Mouse (Mus musculus) limb, embryonic 13.5 days (tissue): ENCODE results near the gene Drd5. TPM values are rescaled to one million over a fixed set of nuclear protein-coding genes. Genes with fewer than 3 reads are reported as not detected.
A peak's percentile ranks its signal among the peaks of the same experiment; 100 is the strongest.

ENCODE experiments used
- ATAC-seq: fragments of 200-750 bp; cut with Nextera tagmentation; 2 replicates; pipeline ENCODE4 v1.8.0; 2017; ENCODE audit warnings: low read depth, moderate number of reproducible peaks, moderate TSS enrichment; ENCODE audit not compliant: low FRiP score
- H3K27ac ChIP-seq: fragments of 300-500 bp; sonication (generic); 2 replicates; pipeline ENCODE4 v1.5.1; 2015; ENCODE audit warnings: inconsistent platforms, mild to moderate bottlenecking, moderate library complexity
- H3K27me3 ChIP-seq: fragments of 300-500 bp; sonication (generic); 2 replicates; pipeline ENCODE4 v1.6.1; 2015; ENCODE audit warnings: mild to moderate bottlenecking, inconsistent platforms
- H3K36me3 ChIP-seq: fragments of 300-500 bp; sonication (generic); 2 replicates; pipeline ENCODE4 v1.6.1; 2015; ENCODE audit warnings: inconsistent platforms, mild to moderate bottlenecking, moderate library complexity
- H3K4me1 ChIP-seq: fragments of 300-500 bp; sonication (generic); 2 replicates; pipeline ENCODE4 v1.6.1; 2015; ENCODE audit warnings: inconsistent platforms
- H3K4me2 ChIP-seq: fragments of 300-500 bp; sonication (generic); replicated peaks from 2 replicates; pipeline ENCODE4 v1.6.1; 2015; ENCODE audit warnings: inconsistent platforms, mild to moderate bottlenecking, moderate library complexity
- H3K4me3 ChIP-seq: fragments of 300-500 bp; sonication (generic); 2 replicates; pipeline ENCODE4 v1.5.1; 2015; ENCODE audit warnings: moderate library complexity, mild to moderate bottlenecking, inconsistent platforms
- H3K9ac ChIP-seq: fragments of 300-500 bp; sonication (generic); 2 replicates; pipeline ENCODE4 v1.6.1; 2015; ENCODE audit warnings: mild to moderate bottlenecking, inconsistent platforms
- H3K9me3 ChIP-seq: fragments of 300-500 bp; sonication (generic); 2 replicates; pipeline ENCODE4 v1.6.1; 2016; ENCODE audit warnings: inconsistent platforms
- WGBS: fragments of 180-500 bp; shearing (Covaris S2); methylation state at CpG from one replicate; pipeline ENCODE4 v1.1.7; 2015; 5-methylcytosine and 5-hydroxymethylcytosine counted together
- polyA plus RNA-seq: library from polyadenylated mRNA; unstranded; fragments of >200 nt; fragmentation: Nextera tagmentation; extraction: Ambion mirVana; gene quantifications from 2 replicates; pipeline ENCODE4 v1.2.1, GENCODE M21; 2015

Drd5 gene
- 0.04 TPM in 1 of 2 replicates, not detected in the other for polyA plus RNA-seq

GRCm38 (mm10) chr5:38318966-38319786 is at the start of gene Drd5:
TSS of gene Drd5 (plus strand) at chr5:38319367.
- Histone ChIP-seq H3K36me3 (no peaks in the 10 kb centered on the region), H3K9ac (peak within 1 kb of the TSS; percentile 58; the same call in 1 of the 2 replicates), H3K27me3 (peaks cover 83% of the 10 kb centered on the region), H3K9me3 (no peaks in the 10 kb centered on the region), H3K4me1 (peaks cover 10% of the 10 kb centered on the region; the same call in 1 of the 2 replicates), H3K4me3 (peak within 1 kb of the TSS; percentile 48), H3K4me2 (peak within 1 kb of the TSS; percentile 87), H3K27ac (no peak within 1 kb of the TSS)
- 2% methylated on average over 67 of the region's 67 CpGs for WGBS
- ATAC-seq: 0 out of 2 replicates have a peak, but pooled peaks have one; percentile 15

- Histone ChIP-seq H3K4me2 (no peak overlapping the region), H3K27me3 (peaks cover 24% of the 10 kb centered on the region), H3K4me1 (no peaks in the 10 kb centered on the region), H3K9ac (no peak overlapping the region), H3K9me3 (no peaks in the 10 kb centered on the region), H3K36me3 (peaks cover 50% of the 10 kb centered on the region), H3K4me3 (no peak overlapping the region), H3K27ac (no peak overlapping the region)
- 83% methylated on average over 3 of the region's 3 CpGs for WGBS
- ATAC-seq: no peak
Observed at GRCm38 (mm10) chr5:38270942-38271341, 48.2 kb upstream of the Drd5 start.

DNA sequence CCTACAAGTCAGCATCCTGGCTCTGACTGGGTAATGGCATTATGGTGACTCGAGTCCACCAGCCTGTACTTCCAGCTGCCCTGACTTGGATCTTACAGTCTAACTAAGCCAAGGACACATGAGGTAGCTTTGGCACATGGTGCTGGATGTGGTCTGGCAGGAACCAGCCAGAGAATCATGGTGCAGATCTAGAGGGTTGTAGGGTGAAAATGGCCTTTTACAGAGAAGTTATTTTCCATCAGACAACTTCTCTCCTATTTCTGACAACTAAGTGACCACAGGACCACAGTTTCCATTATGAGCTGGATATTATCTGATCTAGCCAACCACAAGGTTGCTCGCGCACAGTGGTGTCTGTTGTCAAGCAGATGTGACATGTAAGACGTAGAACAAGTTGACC is 45.3 kb upstream of the Drd5 start:
- no peak overlapping the region for H3K27ac ChIP-seq
- H3K36me3 ChIP-seq: peaks cover 25% of the 10 kb centered on the region
- H3K27me3 ChIP-seq: peaks cover 53% of the 10 kb centered on the region
- WGBS: 87% methylated on average over 4 of the region's 4 CpGs
- no peak overlapping the region for H3K4me2 ChIP-seq
- peaks cover 17% of the 10 kb centered on the region for H3K4me1 ChIP-seq
- H3K4me3 ChIP-seq: no peak overlapping the region
- no peak for ATAC-seq
- no peaks in the 10 kb centered on the region for H3K9me3 ChIP-seq
- H3K9ac ChIP-seq: no peak overlapping the region

GRCm38 (mm10) chr5:38275771-38276170 is 43.4 kb upstream of the Drd5 start, which contains the start of gene Otop1:
TSS of gene Otop1 (plus strand) at chr5:38275972.
- peak within 1 kb of the TSS; percentile 39; the same call in 1 of the 2 replicates for H3K9ac ChIP-seq
- H3K27ac ChIP-seq: no peak within 1 kb of the TSS
- H3K4me2 ChIP-seq: peak within 1 kb of the TSS; percentile 68
- peaks cover 10% of the 10 kb centered on the region for H3K36me3 ChIP-seq
- no peaks in the 10 kb centered on the region for H3K9me3 ChIP-seq
- peak within 1 kb of the TSS; percentile 42 for H3K4me3 ChIP-seq
- peaks cover 17% of the 10 kb centered on the region for H3K4me1 ChIP-seq
- WGBS: 6% methylated on average over 4 of the region's 4 CpGs
- no peak for ATAC-seq
- peaks cover 70% of the 10 kb centered on the region for H3K27me3 ChIP-seq

DNA sequence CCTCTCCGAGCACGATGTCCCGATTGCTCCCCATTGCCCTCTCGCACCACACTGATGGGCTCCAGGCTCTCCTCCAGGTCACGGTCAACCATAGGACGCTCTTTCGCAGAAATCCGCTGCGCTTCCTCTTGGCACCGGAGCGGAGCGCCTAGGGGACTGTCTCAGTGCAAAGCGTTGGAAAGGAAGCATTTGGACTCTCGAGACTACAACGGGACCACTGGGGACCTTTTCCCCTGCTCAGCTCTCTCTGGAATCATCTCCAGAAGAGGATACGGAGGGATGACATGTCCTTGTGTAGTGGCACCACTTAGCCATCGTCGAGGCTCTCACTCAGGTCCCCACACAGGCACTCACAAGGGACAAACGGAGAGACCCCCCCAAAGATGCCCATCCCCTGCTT is 42.7 kb upstream of the Drd5 start:
- peak overlapping the region; percentile 39; the same call in 1 of the 2 replicates for H3K9ac ChIP-seq
- ATAC-seq: no peak

DNA sequence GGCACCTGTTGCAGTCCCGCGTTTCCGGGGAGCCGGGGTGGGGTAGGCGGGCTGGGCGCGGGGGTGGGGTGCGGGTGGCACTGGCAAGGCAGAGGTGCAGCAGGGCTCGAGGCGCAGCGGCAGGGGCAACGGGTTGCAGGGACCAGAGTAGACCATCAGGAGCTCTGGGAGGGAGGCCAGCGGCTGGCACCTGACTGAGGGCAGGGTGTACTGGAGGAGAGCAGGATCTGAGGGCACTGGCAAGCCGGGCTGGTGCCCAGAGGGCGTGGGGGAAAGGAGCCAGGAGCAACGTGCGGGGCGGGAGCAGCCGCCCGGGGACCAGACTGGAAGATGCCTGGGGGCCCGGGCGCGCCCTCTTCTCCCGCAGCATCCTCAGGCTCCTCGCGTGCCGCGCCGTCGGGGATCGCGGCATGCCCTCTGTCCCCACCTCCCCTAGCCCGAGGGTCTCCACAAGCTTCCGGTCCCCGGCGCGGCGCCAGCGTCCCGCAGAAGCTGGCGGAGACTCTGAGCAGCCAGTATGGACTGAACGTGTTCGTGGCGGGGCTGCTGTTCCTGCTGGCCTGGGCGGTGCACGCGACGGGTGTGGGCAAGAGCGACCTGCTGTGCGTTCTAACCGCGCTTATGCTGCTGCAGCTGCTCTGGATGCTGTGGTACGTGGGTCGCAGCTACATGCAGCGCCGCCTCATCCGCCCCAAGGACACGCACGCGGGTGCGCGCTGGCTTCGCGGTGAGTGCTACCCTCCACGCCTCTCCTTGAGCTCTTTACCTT is 41.9 kb upstream of the Drd5 start:
- H3K27me3 ChIP-seq: peaks cover 71% of the 10 kb centered on the region
- no peak overlapping the region for H3K27ac ChIP-seq
- WGBS: 1% methylated on average over 60 of the region's 65 CpGs
- peaks cover 17% of the 10 kb centered on the region for H3K4me1 ChIP-seq
- H3K36me3 ChIP-seq: no peaks in the 10 kb centered on the region
- H3K9me3 ChIP-seq: no peaks in the 10 kb centered on the region
- peak overlapping the region; percentile 68 for H3K4me2 ChIP-seq
- peak overlapping the region; percentile 42 for H3K4me3 ChIP-seq
- H3K9ac ChIP-seq: 0 out of 2 replicates have a peak overlapping the region, but pooled peaks have one; percentile 25
- ATAC-seq: no peak

More for the DNA sequence above, 42.7 kb upstream of the Drd5 start:
- H3K4me1 ChIP-seq: peaks cover 17% of the 10 kb centered on the region
- 2% methylated on average over 19 of the region's 19 CpGs for WGBS
- H3K9me3 ChIP-seq: no peaks in the 10 kb centered on the region
- H3K4me3 ChIP-seq: peak overlapping the region; percentile 42
- peak overlapping the region; percentile 68 for H3K4me2 ChIP-seq
- H3K27me3 ChIP-seq: peaks cover 71% of the 10 kb centered on the region
- H3K36me3 ChIP-seq: peaks cover 3% of the 10 kb centered on the region
- H3K27ac ChIP-seq: no peak overlapping the region

DNA sequence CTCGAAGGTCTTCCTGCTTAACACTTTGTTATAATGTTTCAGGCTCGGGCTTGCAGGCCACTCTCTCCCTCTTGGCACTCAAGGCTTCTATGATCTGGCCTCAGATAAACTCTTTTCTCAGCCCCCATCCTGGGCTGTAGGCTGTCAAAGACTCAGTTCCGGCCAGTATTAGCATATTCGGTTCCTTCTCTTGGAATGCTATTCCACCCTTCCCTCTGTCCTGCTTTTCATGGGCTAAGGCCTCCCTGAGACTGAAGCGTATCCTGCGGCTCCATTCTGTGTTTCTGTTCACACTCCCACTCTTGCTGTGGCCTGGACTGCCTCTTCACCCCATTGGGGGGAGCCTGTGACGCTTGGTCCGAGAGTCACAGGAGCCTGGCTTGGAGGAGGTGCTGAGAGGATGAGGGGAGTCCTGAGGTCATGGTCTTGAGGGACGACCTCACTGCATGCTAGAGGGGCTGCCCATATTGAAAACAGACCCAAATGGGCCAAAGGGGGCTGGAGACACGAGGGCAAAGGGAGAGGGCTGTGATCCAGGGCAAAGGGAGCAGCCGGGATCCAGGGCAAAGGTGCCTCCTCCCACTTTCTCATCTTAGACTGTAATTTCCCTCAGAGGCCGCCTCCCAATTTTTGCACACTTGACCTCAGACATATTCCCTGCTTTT is 41.1 kb upstream of the Drd5 start:
- no peak for ATAC-seq
- H3K4me2 ChIP-seq: peak overlapping the region; percentile 68
- H3K4me3 ChIP-seq: peak overlapping the region; percentile 42
- H3K9me3 ChIP-seq: no peaks in the 10 kb centered on the region
- H3K9ac ChIP-seq: no peak overlapping the region
- H3K27me3 ChIP-seq: peaks cover 71% of the 10 kb centered on the region
- 17% methylated on average over 12 of the region's 12 CpGs for WGBS
- no peaks in the 10 kb centered on the region for H3K36me3 ChIP-seq
- peaks cover 17% of the 10 kb centered on the region for H3K4me1 ChIP-seq
- H3K27ac ChIP-seq: no peak overlapping the region

GRCm38 (mm10) chr5:38280075-38280474 is 39.1 kb upstream of the Drd5 start:
- Histone ChIP-seq H3K4me1 (peaks cover 17% of the 10 kb centered on the region), H3K9me3 (no peaks in the 10 kb centered on the region), H3K27ac (no peak overlapping the region), H3K27me3 (peaks cover 55% of the 10 kb centered on the region), H3K9ac (no peak overlapping the region), H3K36me3 (no peaks in the 10 kb centered on the region), H3K4me3 (no peak overlapping the region), H3K4me2 (no peak overlapping the region)
- WGBS: 20% methylated on average over 1 of the region's 1 CpGs
- no peak for ATAC-seq

DNA sequence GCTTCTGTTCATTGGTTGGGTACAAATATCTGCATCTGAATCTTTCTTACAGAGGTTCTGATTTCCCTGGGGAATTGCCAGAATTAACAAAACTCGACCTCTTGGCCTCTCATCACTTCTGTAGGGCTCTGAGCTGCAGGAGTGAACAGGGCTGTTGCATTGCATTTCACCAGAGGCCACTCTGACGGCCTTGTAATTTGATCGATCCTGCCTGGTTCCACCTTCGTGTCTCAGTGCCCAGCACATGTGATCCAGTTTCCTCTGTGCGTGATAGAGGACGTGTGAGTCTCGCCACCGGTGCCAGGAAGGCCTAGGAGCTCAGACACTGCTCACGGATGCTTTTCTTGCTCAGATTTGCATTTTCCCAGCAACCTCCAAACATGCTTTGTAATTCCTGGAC is 33.4 kb upstream of the Drd5 start:
- H3K4me1 ChIP-seq: no peaks in the 10 kb centered on the region
- no peaks in the 10 kb centered on the region for H3K36me3 ChIP-seq
- no peak overlapping the region for H3K9ac ChIP-seq
- H3K27me3 ChIP-seq: peaks cover 2% of the 10 kb centered on the region; the same call in 1 of the 2 replicates
- WGBS: 41% methylated on average over 9 of the region's 9 CpGs
- H3K9me3 ChIP-seq: no peaks in the 10 kb centered on the region
- H3K4me2 ChIP-seq: no peak overlapping the region
- H3K4me3 ChIP-seq: no peak overlapping the region
- no peak overlapping the region for H3K27ac ChIP-seq
- no peak for ATAC-seq

DNA sequence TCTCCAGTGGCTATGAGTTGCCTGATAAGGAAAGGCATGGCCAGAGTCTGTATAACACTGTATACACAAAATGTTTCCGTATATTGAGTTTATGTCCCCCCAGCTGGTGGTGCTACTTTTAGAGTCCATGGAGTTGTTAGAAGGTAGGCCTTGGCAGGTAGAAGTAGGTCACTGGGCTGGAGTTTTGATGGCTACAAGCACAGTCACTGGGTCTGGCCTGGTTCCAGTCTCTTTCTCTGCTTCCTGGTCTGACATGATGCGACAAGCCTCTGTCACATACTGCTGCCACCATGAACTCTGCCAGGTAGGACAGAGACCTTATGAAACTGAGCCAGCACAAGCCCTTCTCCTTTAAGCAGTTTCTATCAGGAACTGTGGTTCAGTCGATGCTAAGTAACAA is 30.7 kb upstream of the Drd5 start:
- H3K27ac ChIP-seq: no peak overlapping the region
- no peaks in the 10 kb centered on the region for H3K4me1 ChIP-seq
- no peaks in the 10 kb centered on the region for H3K36me3 ChIP-seq
- H3K4me2 ChIP-seq: no peak overlapping the region
- peaks cover 4% of the 10 kb centered on the region; the same call in 1 of the 2 replicates for H3K9me3 ChIP-seq
- no peak overlapping the region for H3K4me3 ChIP-seq
- H3K27me3 ChIP-seq: no peaks in the 10 kb centered on the region
- no peak overlapping the region for H3K9ac ChIP-seq
- 85% methylated on average over 3 of the region's 3 CpGs for WGBS
- ATAC-seq: no peak

DNA sequence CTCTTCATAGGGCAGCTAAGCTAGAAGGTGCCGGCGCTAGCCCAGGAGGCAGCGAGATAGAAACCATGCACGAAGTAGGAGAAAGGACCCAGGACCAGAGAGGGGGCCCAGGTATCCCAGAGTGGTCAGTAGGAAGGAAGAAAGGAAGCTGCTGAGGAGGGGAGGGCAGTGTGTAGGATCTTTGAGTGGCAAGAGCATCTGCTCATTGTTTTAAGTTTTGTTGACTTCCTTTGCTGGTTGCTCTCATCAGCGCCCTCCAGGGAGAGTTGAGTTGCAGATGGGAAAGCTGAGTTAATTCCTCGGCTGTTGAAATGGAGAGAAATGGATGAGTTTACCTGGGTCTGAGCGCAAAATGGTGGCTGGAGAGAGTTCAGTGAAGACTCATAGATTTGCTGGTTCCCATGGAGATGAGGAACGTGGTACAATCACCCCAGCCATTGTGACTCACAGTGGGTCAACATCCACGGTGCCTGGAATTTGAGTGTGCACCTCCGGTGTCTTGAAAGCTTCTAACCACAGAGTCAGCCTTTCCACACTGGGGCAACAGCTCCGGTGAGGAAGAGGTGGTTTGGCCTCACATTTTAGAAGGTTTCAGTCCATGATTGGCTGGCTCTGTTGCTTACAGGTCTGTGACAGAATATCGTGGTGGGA is 17.3 kb upstream of the Drd5 start:
- Histone ChIP-seq H3K36me3 (no peaks in the 10 kb centered on the region), H3K27ac (no peak overlapping the region), H3K4me1 (peaks cover 7% of the 10 kb centered on the region), H3K9ac (no peak overlapping the region), H3K4me3 (no peak overlapping the region), H3K27me3 (no peaks in the 10 kb centered on the region), H3K9me3 (no peaks in the 10 kb centered on the region), H3K4me2 (no peak overlapping the region)
- 89% methylated on average over 12 of the region's 12 CpGs for WGBS
- ATAC-seq: no peak
